Mouse (Mus musculus): Measurements from ENCODE around the gene Gsta1. TPM values are rescaled to one million over a fixed set of nuclear protein-coding genes. Genes with fewer than 3 reads are reported as not detected.

The Gsta1 gene
- polyA plus RNA-seq, 1 experiment from 2014 or later = not detected

GRCm38 (mm10) chr9:78204194-78204593 lies 26.3 kb upstream of the Gsta1 start:
- H3K27ac ChIP-seq (ENCODE audit: low read length) = 0 out of 2 replicates have a peak overlapping the region, but pooled peaks have one; percentile 0
- no peaks in the 10 kb centered on the region for H3K27me3 ChIP-seq (ENCODE audit: control insufficient read depth, insufficient read depth, low read depth, low read length)
- no peaks in the 10 kb centered on the region for H3K4me1 ChIP-seq (replicated peaks; ENCODE audit: control insufficient read depth, insufficient read depth, low read length)
- no peak overlapping the region for H3K4me2 ChIP-seq (ENCODE audit: low read depth, low read length)
- no peak overlapping the region for H3K9ac ChIP-seq (ENCODE audit: low read length)
- no peaks in the 10 kb centered on the region for H3K9me3 ChIP-seq (ENCODE audit: control insufficient read depth, low read length)
- 68% methylated on average over 6 of the region's 6 CpGs for WGBS
- no peaks in the 10 kb centered on the region for H3K36me3 ChIP-seq (ENCODE audit: control insufficient read depth, insufficient read depth, low read length)
- peak; percentile 36; the same call in 1 of the 2 replicates for ATAC-seq (ENCODE audit: low read depth)
- H3K4me3 ChIP-seq (ENCODE audit: low read length) = no peak overlapping the region

- Histone ChIP-seq H3K4me1 (replicated peaks; ENCODE audit: control insufficient read depth, insufficient read depth, low read length) (peaks cover 5% of the 10 kb centered on the region), H3K27ac (ENCODE audit: low read length) (no peak overlapping the region), H3K27me3 (ENCODE audit: control insufficient read depth, insufficient read depth, low read depth, low read length) (no peaks in the 10 kb centered on the region), H3K4me3 (ENCODE audit: low read length) (no peak overlapping the region), H3K36me3 (ENCODE audit: control insufficient read depth, insufficient read depth, low read length) (peaks cover 4% of the 10 kb centered on the region; the same call in 1 of the 2 replicates), H3K9ac (ENCODE audit: low read length) (no peak overlapping the region), H3K9me3 (ENCODE audit: control insufficient read depth, low read length) (no peaks in the 10 kb centered on the region), H3K4me2 (ENCODE audit: low read depth, low read length) (no peak overlapping the region)
- no peak for ATAC-seq (ENCODE audit: low read depth)
- 53% methylated on average over 4 of the region's 4 CpGs for WGBS
Observed at GRCm38 (mm10) chr9:78208956-78209355, 21.5 kb upstream of the Gsta1 start.

- WGBS = 83% methylated on average over 3 of the region's 3 CpGs
- H3K4me3 ChIP-seq (ENCODE audit: low read length) = no peak overlapping the region
- H3K27ac ChIP-seq (ENCODE audit: low read length) = no peak overlapping the region
Observed at GRCm38 (mm10) chr9:78210079-78210478, 20.4 kb upstream of the Gsta1 start.

GRCm38 (mm10) chr9:78210821-78211220 lies 19.6 kb upstream of the Gsta1 start:
- 98% methylated on average over 2 of the region's 2 CpGs for WGBS
- H3K27ac ChIP-seq (ENCODE audit: low read length) = no peak overlapping the region
- H3K4me2 ChIP-seq (ENCODE audit: low read depth, low read length) = no peak overlapping the region
- H3K36me3 ChIP-seq (ENCODE audit: control insufficient read depth, insufficient read depth, low read length) = peaks cover 4% of the 10 kb centered on the region; the same call in 1 of the 2 replicates
- no peak overlapping the region for H3K4me3 ChIP-seq (ENCODE audit: low read length)
- H3K9me3 ChIP-seq (ENCODE audit: control insufficient read depth, low read length) = no peaks in the 10 kb centered on the region
- H3K9ac ChIP-seq (ENCODE audit: low read length) = no peak overlapping the region
- peaks cover 5% of the 10 kb centered on the region for H3K4me1 ChIP-seq (replicated peaks; ENCODE audit: control insufficient read depth, insufficient read depth, low read length)
- H3K27me3 ChIP-seq (ENCODE audit: control insufficient read depth, insufficient read depth, low read depth, low read length) = no peaks in the 10 kb centered on the region
- ATAC-seq (ENCODE audit: low read depth) = no peak

More at GRCm38 (mm10) chr9:78210079-78210478, 20.4 kb upstream of the Gsta1 start:
- no peaks in the 10 kb centered on the region for H3K27me3 ChIP-seq (ENCODE audit: control insufficient read depth, insufficient read depth, low read depth, low read length)
- H3K4me1 ChIP-seq (replicated peaks; ENCODE audit: control insufficient read depth, insufficient read depth, low read length) = peaks cover 5% of the 10 kb centered on the region
- H3K4me2 ChIP-seq (ENCODE audit: low read depth, low read length) = no peak overlapping the region
- no peak overlapping the region for H3K9ac ChIP-seq (ENCODE audit: low read length)
- H3K36me3 ChIP-seq (ENCODE audit: control insufficient read depth, insufficient read depth, low read length) = peaks cover 4% of the 10 kb centered on the region; the same call in 1 of the 2 replicates
- H3K9me3 ChIP-seq (ENCODE audit: control insufficient read depth, low read length) = no peaks in the 10 kb centered on the region
- ATAC-seq (ENCODE audit: low read depth) = no peak

- WGBS = 82% methylated on average over 3 of the region's 3 CpGs
- H3K4me3 ChIP-seq (ENCODE audit: low read length) = no peak overlapping the region
- no peaks in the 10 kb centered on the region for H3K27me3 ChIP-seq (ENCODE audit: control insufficient read depth, insufficient read depth, low read depth, low read length)
- H3K9me3 ChIP-seq (ENCODE audit: control insufficient read depth, low read length) = no peaks in the 10 kb centered on the region
- no peak overlapping the region for H3K27ac ChIP-seq (ENCODE audit: low read length)
- peaks cover 4% of the 10 kb centered on the region; the same call in 1 of the 2 replicates for H3K36me3 ChIP-seq (ENCODE audit: control insufficient read depth, insufficient read depth, low read length)
- no peak overlapping the region for H3K4me2 ChIP-seq (ENCODE audit: low read depth, low read length)
- no peak for ATAC-seq (ENCODE audit: low read depth)
- no peak overlapping the region for H3K9ac ChIP-seq (ENCODE audit: low read length)
- peaks cover 5% of the 10 kb centered on the region for H3K4me1 ChIP-seq (replicated peaks; ENCODE audit: control insufficient read depth, insufficient read depth, low read length)
Observed at GRCm38 (mm10) chr9:78211521-78211920, 18.9 kb upstream of the Gsta1 start.

GRCm38 (mm10) chr9:78212341-78213049 lies 18.0 kb upstream of the Gsta1 start:
- Histone ChIP-seq H3K4me1 (replicated peaks; ENCODE audit: control insufficient read depth, insufficient read depth, low read length) (peaks cover 5% of the 10 kb centered on the region), H3K27me3 (ENCODE audit: control insufficient read depth, insufficient read depth, low read depth, low read length) (no peaks in the 10 kb centered on the region), H3K27ac (ENCODE audit: low read length) (peak overlapping the region; percentile 64), H3K36me3 (ENCODE audit: control insufficient read depth, insufficient read depth, low read length) (peaks cover 4% of the 10 kb centered on the region; the same call in 1 of the 2 replicates), H3K9me3 (ENCODE audit: control insufficient read depth, low read length) (no peaks in the 10 kb centered on the region), H3K4me2 (ENCODE audit: low read depth, low read length) (no peak overlapping the region), H3K9ac (ENCODE audit: low read length) (no peak overlapping the region), H3K4me3 (ENCODE audit: low read length) (no peak overlapping the region)
- WGBS = 41% methylated on average over 7 of the region's 7 CpGs
- ATAC-seq (ENCODE audit: low read depth) = peak; percentile 93

- H3K4me1 ChIP-seq (replicated peaks; ENCODE audit: control insufficient read depth, insufficient read depth, low read length) = peaks cover 5% of the 10 kb centered on the region
Observed at GRCm38 (mm10) chr9:78217074-78217473, 13.4 kb upstream of the Gsta1 start.

GRCm38 (mm10) chr9:78222616-78223015 lies 7.8 kb upstream of the Gsta1 start:
- WGBS = 51% methylated on average over 8 of the region's 8 CpGs
- ATAC-seq (ENCODE audit: low read depth) = no peak
- Histone ChIP-seq H3K27me3 (ENCODE audit: control insufficient read depth, insufficient read depth, low read depth, low read length) (no peaks in the 10 kb centered on the region), H3K9ac (ENCODE audit: low read length) (no peak overlapping the region), H3K4me1 (replicated peaks; ENCODE audit: control insufficient read depth, insufficient read depth, low read length) (no peaks in the 10 kb centered on the region), H3K36me3 (ENCODE audit: control insufficient read depth, insufficient read depth, low read length) (no peaks in the 10 kb centered on the region), H3K4me3 (ENCODE audit: low read length) (no peak overlapping the region), H3K9me3 (ENCODE audit: control insufficient read depth, low read length) (no peaks in the 10 kb centered on the region), H3K4me2 (ENCODE audit: low read depth, low read length) (no peak overlapping the region), H3K27ac (ENCODE audit: low read length) (no peak overlapping the region)

More at GRCm38 (mm10) chr9:78217074-78217473, 13.4 kb upstream of the Gsta1 start:
- 51% methylated on average over 4 of the region's 4 CpGs for WGBS
- Histone ChIP-seq H3K36me3 (ENCODE audit: control insufficient read depth, insufficient read depth, low read length) (no peaks in the 10 kb centered on the region), H3K27me3 (ENCODE audit: control insufficient read depth, insufficient read depth, low read depth, low read length) (no peaks in the 10 kb centered on the region), H3K4me2 (ENCODE audit: low read depth, low read length) (no peak overlapping the region), H3K27ac (ENCODE audit: low read length) (no peak overlapping the region), H3K9ac (ENCODE audit: low read length) (no peak overlapping the region), H3K4me3 (ENCODE audit: low read length) (no peak overlapping the region), H3K9me3 (ENCODE audit: control insufficient read depth, low read length) (no peaks in the 10 kb centered on the region)
- no peak for ATAC-seq (ENCODE audit: low read depth)

GRCm38 (mm10) chr9:78223221-78223902 lies 7.1 kb upstream of the Gsta1 start:
- Histone ChIP-seq H3K4me3 (ENCODE audit: low read length) (no peak overlapping the region), H3K9ac (ENCODE audit: low read length) (no peak overlapping the region), H3K27me3 (ENCODE audit: control insufficient read depth, insufficient read depth, low read depth, low read length) (no peaks in the 10 kb centered on the region), H3K27ac (ENCODE audit: low read length) (no peak overlapping the region), H3K4me2 (ENCODE audit: low read depth, low read length) (no peak overlapping the region), H3K4me1 (replicated peaks; ENCODE audit: control insufficient read depth, insufficient read depth, low read length) (no peaks in the 10 kb centered on the region), H3K36me3 (ENCODE audit: control insufficient read depth, insufficient read depth, low read length) (no peaks in the 10 kb centered on the region), H3K9me3 (ENCODE audit: control insufficient read depth, low read length) (no peaks in the 10 kb centered on the region)
- 64% methylated on average over 10 of the region's 10 CpGs for WGBS
- no peak for ATAC-seq (ENCODE audit: low read depth)
